Mouse (Mus musculus) cerebellum, adult 8-10 months (tissue): Measurements from ENCODE around the gene Sh3bgrl2.

Experiments used
- DNase-seq: peaks from one replicate; pipeline ENCODE4 v3.0.0; 2022

The Sh3bgrl2 gene

GRCm38 (mm10) chr9:83593811-83594210 is 45.7 kb downstream of the Sh3bgrl2 start:
- DNase-seq = no peak

GRCm38 (mm10) chr9:83596132-83596531 is 48.0 kb downstream of the Sh3bgrl2 start:
- DNase-seq = no peak

GRCm38 (mm10) chr9:83596646-83597481 is 48.7 kb downstream of the Sh3bgrl2 start:
- DNase-seq = no peak

GRCm38 (mm10) chr9:83598047-83598446 is 49.9 kb downstream of the Sh3bgrl2 start:
- DNase-seq = no peak

GRCm38 (mm10) chr9:83599505-83599904 is 51.4 kb downstream of the Sh3bgrl2 start:
- DNase-seq = no peak

- peak; percentile 41 for DNase-seq
Measured at GRCm38 (mm10) chr9:83600286-83601048, 52.3 kb downstream of the Sh3bgrl2 start.

GRCm38 (mm10) chr9:83602176-83602770 is 54.1 kb downstream of the Sh3bgrl2 start:
- DNase-seq = no peak

- no peak for DNase-seq
Measured at GRCm38 (mm10) chr9:83603159-83603558, 55.0 kb downstream of the Sh3bgrl2 start.

- DNase-seq = no peak
Measured at GRCm38 (mm10) chr9:83605886-83606640, 57.9 kb downstream of the Sh3bgrl2 start.

- no peak for DNase-seq
Measured at GRCm38 (mm10) chr9:83608135-83608534, 60.0 kb downstream of the Sh3bgrl2 start.

- peak; percentile 77 for DNase-seq
Measured at GRCm38 (mm10) chr9:83609422-83610297, 61.5 kb downstream of the Sh3bgrl2 start.

- no peak for DNase-seq
Measured at GRCm38 (mm10) chr9:83615912-83616585, 67.9 kb downstream of the Sh3bgrl2 start.

GRCm38 (mm10) chr9:83616586-83617081 is 68.5 kb downstream of the Sh3bgrl2 start:
- DNase-seq = no peak

GRCm38 (mm10) chr9:83623455-83623854 is 75.3 kb downstream of the Sh3bgrl2 start:
- DNase-seq = no peak

- DNase-seq = no peak
Measured at GRCm38 (mm10) chr9:83624193-83624592, 76.1 kb downstream of the Sh3bgrl2 start.

- no peak for DNase-seq
Measured at GRCm38 (mm10) chr9:83625085-83625484, 77.0 kb downstream of the Sh3bgrl2 start.

GRCm38 (mm10) chr9:83628669-83629612 is 80.8 kb downstream of the Sh3bgrl2 start:
- DNase-seq = no peak

GRCm38 (mm10) chr9:83630341-83630740 is 82.2 kb downstream of the Sh3bgrl2 start:
- no peak for DNase-seq

GRCm38 (mm10) chr9:83631920-83632319 is 83.8 kb downstream of the Sh3bgrl2 start:
- no peak for DNase-seq

- DNase-seq = no peak
Measured at GRCm38 (mm10) chr9:83634703-83635102, 86.6 kb downstream of the Sh3bgrl2 start.
